Mouse (Mus musculus) lung, postnatal 25 days (tissue): ENCODE measurements around the gene Il12rb1.

Experiments used
- DNase-seq: peaks from one replicate; pipeline ENCODE4 v3.0.0; 2022; ENCODE audit warnings: low spot score

The Il12rb1 gene

DNA sequence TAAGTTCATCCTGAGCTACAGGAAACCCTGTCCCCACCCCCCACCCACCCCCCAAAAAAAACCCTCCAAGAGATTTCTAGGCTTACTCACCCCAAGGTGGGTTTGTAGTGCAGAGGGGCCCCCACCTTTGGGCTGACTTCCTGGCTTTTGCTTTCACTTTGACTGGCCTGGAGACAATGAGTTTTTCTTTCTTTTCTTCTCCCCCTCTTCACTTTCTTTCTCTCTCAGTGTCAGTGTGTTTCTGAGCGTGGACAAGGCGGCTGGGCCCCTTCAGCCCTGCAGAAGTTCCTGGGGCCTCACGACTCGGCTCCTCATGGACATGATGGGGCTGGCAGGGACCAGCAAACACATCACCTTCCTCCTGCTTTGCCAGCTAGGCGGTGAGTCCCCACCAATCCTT lies at the start of gene Il12rb1:
Gene Il12rb1, plus strand, starts transcription at position 211 of the 400 bp plus-strand sequence.
- no peak for DNase-seq

DNA sequence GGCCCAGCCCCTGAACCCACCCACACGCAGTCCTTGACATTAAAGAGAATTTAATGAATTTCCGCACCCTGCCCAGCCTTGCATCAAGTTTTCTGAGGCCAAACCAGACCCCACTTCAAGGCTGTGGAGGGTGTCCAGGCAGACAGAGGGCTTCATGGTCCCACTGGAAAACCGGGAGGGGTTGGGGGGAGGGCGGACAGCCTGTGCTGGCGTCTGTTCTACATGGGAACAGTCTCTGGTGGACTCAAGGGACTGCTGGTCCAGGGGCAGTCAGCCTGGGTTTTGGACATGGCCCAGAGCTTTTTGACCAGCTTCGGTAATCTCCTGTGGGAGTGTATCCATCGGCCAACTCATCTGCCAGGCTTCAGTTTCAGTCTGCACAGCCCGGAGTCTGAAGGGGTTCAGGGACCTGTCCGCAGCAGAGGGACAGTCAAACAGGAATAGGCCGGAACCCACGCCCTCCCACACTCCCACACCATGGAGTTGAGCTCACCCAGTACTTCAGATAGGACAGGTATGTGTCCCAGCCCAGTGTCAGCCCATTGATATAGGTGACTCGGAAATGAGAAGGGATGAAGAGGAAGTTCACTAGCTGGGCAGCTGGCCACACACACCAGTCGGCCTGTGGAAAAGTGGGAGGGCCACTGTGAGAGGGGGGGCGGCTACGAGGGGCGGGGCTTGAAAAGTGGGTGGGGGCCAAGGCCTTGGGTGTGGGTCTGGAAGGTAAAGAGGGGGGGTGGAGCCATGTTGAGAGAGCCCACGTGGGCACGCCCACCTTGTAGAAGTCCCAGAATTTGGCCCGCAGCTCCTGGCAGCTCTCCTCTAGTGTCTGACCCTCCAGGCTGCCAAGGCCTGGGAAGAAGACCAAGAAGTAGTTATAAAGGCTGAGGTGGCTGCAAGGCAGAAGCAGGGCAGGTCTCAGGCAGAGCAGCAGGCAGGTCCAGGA lies 49.4 kb upstream of the Il12rb1 start:
- DNase-seq, result peak; percentile 75

DNA sequence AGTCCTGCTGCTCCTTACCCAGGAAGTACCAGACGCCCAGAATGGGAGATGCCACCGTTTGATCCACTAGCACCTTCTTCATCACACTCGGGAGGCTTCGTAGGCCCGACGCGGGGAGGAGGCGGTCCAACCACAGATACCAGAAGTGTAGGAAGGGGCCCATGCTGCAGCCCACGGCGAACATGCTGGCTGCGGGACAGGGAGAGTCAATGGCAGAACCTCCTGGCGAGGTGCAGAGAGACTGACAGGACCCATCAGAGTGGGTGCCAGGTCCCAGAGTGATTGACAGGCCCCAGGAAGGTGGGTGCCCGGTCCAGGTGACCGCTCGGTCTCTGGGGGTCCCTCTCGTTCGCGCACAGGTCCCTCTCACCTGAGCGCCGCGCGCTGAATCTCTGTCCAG lies 47.9 kb upstream of the Il12rb1 start:
- no peak for DNase-seq

DNA sequence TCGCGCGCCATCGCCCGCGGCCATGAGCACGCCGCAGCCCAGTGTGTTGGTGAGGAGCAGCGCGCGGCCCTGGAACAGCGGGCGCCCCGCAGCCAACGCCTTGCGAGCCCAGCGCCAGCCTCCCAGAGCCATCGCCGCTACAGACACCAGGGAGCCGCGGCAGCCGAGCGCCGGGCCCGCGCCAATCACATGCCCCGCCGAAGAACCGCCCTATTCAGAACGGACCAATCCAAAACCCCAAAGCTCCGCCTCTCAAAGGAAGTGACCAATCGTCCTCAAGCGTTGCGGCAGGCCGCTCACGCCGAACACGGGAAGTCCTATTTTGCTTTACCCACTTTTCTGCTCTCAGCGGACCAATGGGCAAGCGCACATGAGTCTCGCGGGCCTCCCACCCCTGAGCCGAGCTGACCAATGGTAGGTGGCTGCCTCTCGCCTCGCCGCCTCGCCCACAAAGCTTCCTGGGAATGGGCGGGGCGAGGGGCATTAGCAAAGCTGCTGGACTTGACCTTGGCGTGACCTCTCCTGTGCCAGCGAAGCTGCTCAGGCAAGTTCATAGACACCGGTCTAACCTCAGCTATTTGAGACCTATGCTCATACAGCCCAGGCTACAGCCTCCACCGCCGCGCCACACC lies 47.4 kb upstream of the Il12rb1 start, which contains the start of gene Mpv17l2:
Gene Mpv17l2, minus strand, starts transcription at position 172 of the 632 bp plus-strand sequence.
- peak; percentile 99 for DNase-seq

DNA sequence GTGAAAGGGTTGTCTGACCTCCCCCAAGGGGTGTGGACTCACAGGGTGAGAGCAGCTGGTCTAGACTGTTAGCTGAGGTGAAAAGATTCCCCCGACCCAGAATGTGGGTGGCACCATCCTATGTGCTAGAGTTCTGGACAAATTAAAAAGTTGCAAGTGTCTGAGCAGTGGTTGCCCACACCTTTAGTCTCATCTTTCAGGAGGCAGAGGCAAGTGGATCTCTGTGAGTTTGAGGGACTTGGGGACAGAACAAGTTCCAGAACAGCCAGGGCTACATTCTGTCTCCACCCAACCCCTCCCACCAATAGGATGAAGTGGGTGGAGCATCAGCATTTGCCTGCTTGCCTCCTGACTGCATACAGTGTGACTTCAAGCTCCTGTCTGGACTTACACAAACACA lies 46.1 kb upstream of the Il12rb1 start:
- no peak for DNase-seq

DNA sequence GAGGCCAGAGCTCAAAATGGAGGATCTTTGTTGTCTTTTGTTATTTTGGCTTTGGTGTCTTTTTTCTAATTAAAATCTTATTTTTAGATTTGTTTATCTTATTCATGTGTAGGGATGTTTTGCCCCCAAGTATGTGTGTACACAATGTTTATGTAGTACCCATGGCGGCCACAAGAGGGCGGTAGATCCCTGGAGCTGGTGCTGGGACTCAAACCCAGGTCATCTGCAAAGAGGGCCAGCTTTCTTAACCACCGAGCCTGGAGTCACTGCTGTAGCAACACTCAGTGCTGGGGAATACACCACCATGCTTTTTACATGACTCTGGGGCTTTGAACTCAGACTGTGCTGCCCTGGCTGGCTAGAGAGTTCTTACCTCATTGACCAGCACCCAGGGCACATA lies 44.9 kb upstream of the Il12rb1 start:
- no peak for DNase-seq

DNA sequence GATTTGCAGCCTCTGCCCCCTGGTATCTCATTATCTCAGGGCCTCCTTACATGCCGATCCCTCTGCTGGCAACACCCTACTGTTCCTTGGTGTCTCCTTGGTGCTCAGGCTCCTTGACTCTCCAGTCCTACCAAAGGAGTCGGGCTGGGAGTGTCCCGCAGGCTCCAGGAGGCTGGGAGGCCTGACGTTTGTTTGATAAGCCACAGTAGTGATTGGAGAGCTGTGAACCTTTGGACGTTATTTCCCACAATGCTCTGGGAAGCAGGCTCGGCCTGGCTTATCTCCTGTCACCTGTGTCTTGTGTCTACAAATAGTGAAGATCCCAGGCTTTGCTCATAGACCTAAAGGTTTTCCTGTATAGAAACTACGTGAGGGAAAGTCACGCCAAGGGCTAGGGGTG lies 44.2 kb upstream of the Il12rb1 start:
- no peak for DNase-seq

DNA sequence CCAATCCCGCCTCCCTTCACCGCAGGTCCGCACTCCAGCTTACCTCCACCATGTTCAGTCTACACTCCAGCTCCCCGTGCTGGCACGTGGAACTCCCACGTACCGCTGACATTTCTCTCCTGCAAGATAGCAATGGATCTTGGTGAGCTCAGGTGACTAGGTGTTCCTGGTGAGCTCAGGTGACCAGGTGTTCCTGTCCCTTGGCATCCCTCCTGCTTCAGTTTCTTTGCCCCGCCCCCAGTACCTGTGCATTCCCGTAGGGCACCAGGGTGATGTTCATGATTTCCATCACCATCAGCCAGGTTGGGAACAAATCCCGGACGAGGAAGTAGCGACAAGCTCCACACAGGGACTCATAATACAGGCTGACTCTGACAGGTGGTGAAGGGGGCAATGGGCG lies 43.6 kb upstream of the Il12rb1 start:
- DNase-seq, result no peak

DNA sequence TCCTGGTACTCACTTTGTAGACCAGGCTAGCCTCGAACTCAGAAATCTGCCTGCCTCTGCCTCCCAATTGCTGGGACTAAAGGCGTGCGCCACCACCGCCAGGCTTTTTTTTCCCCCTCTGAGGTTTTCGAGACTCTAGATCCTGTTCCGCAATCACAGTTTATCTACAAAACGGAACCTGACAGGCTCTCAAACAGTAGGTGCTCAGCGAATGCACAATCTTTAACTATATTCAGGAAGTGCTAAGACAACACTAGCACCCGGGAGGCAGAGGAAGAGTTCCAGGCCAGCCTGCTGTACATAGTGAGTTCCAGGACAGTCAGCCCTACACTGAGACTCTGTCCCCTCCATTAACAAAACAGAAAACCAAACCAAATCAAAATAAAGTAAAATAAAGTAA lies 42.9 kb upstream of the Il12rb1 start:
- DNase-seq, result no peak

DNA sequence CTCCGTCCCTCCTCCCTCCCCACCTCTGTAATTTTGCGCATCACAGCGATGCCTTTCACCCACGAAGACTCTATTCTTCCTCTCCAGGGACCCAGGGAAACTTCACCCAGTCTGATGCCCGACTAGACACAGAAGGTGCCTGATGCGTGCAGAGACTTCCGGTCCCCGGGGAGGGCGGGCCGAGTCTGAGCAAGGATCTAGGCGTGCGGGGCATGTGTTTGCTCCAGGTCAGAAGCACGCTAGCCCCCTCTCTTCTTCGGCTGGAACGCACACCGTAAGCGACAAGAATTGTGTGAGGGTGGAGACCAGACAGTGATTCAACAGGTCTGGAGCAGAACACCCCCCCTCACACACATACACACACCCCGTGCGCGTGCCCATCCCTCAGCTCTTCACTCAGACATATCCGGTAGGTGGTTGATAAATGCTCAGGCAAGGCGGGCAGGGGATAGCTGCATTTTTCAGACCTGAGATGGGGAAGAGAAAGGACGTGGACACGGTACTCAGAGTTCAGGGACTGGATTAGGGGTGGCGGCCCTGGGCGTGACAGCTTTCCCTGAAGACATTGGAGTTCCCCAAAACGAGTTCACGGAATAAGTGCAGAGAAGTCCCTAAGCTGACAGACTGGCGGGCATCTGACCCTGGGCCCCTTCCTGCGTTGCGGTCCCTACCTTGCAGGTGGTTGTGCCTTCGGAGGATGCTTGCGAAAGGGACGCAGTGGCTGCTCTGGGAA lies 42.2 kb upstream of the Il12rb1 start:
- DNase-seq, result peak; percentile 67

DNA sequence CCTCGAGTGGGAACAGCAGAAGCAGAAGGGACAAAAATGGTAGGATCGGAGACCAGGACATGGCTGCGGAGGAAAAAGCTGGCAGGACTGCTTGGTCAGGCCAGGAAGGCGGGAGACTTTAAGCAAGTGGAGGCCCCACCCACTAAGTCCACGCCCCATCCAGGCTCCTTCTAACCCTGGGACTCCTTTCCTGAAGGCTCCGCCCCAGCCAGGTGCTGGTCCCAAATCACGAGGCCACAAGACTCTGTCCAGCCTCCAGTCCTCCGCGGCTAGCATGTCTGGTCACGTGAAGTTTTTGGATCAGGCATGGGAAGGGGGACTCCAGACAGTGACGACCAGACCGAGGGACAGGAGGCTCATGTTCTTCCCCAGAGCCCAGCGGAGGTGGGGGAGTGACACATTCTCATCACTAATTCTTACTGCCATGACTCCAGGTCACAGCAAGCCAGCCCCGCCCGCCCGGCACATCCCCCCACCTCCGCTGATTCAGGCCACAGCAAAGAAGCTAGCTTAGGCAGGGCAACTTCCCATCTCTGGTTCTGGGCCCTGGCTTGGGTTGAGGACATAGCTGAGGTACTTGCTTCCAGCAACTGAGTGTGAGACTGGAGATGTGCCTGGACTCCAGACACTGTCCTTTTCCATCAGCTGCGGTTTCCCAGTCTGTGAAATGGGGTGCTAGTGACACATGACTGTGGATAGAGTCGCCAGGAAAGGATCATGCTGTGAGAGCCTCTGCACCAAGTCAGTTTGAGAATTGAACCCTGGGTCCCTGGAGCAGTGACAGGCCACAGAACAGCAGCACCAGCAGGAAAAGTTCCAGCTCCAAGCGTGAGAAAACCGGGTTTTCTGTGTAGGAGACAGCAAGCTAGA lies 41.4 kb upstream of the Il12rb1 start:
- peak; percentile 91 for DNase-seq

DNA sequence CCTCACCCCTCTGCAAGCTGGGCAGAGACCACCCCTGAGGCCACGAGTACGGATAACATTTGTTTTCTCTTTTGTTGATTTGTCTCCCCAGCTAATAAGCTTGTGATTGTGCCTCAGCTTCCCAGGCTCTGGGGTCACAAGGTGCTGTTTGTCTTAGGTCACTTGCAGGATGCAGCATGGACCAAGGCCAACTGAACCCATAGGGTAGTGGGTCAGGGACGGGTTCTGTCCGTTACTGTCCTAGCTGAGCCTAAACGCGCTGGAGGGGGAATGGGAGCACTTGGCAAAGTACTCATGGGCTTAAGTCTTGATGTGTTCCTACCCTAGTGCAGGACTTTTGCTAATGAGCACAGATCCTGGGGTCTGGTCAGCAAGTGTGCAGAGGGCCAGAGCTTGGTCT lies 40.7 kb upstream of the Il12rb1 start:
- DNase-seq, result no peak

DNA sequence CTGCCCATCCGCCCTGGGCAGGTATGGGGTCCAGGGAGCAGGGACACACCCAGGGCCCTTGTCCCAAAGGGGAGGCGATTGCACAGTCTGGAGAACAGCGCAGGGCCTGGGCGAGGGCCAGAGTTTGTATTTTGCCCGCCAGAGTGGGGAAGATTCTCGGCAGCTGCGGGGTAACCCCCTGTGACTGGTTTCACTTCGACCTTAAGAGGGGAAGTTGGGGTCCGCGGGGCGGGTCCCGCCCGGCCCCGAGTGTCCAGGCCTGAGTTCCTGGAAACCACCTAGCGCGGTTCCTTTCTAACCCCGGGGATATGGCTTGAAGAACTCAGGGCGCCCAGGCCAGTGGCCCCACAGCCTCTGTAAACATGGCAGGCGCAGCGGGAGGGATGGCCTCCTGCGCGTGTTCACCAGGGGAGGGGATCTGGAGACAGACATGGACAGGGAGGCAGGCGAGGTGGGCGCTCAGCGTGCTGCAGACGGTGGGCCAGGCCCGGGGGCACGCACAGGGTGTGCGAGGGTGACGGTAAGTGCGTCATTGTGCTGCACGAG lies 39.9 kb upstream of the Il12rb1 start:
- DNase-seq, result no peak

DNA sequence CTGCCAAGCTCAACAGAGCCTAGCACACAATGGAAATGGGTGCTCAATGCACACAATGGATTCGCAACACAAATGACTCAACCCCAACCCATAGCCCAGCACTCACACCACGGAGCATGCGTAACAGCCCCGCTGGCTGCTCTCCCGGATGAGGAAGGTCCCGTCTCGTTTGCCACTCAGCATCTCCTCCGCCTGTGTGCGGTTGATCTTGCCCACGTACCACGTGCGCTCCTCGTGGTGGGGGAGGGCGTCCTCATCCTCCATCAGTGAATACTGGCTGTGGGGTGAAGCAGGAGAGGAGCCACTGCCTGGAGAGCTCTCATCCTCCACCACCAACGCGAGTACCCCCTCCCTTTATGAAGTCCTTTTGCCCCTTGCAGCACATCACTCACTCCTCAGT lies 39.3 kb upstream of the Il12rb1 start:
- DNase-seq, result no peak

DNA sequence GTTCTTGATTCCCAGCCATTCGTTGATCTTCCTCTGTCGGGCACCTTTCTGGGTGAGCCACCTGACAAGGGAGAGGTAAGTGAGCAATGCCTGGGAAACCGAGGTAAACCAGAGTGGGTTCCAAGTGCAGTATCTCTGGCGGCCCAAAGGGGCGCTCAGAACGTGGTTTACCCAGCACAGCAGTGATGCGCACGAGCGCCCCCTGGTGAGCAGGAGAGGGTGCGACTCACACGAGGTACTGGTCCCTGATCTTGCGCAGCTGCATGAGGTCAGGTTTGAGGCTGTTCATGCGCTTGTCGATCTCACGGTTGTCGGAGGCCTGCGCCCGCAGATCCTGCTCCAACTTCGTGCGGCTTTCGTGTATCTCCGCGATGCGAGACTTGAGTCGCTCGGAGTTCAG lies 38.9 kb upstream of the Il12rb1 start:
- DNase-seq, result peak; percentile 96

DNA sequence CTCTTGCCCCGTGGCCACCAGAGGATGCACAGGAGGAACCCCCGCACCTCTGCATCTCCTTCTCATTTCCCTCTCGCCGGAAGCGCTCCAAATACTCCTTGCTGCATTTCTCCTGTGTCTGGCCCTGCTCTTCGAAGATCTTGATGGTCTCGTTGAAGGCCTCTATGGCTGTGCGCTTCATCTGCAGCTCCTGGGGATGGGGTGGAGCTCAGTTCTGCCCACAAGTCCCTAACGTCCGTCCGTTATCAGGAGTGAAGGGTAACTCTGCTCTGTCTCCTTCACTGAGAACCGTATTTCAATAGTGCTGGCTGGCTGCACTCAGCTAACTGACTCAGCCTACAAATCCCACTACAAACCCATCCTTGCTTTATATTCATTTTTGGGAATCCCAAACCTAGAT lies 38.4 kb upstream of the Il12rb1 start:
- DNase-seq, result no peak

DNA sequence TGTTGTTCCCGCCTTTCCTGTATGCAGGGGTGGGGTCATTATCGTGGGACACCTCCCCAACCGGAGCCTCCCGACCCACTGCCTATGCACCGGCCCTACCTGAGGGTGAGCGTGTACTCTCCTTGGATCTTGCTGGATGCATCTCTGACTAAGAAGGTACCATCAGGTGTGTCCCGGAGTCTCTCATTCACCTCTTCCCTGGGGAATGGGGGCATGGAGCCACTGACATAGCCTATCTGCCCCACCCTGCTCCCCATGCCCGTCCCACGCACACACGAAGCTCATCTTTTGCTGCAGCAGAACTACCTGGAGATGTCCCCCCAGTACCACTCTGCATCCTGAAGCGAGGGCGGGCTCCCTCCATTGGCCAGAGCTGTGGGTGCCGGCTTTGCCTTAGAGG lies 37.5 kb upstream of the Il12rb1 start:
- DNase-seq, result no peak

DNA sequence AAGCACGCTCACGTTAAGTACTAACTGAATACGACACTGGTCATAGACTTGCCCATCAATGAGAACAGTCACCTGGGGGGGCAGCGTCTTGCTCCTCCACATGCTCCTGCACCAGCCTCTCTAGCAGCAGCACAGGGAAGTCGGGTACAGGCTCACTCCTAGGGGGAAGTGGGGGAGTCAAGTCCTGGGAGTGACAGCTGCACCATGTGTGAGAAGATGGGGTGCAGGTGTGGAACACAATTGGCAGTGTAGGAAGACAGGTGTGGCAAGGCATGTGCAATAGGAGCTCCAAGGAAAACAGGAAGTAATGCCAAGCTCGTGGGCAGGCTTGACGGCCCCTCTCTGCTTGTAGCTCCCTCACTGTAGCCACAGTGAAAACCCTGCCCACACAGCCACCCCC lies 37.0 kb upstream of the Il12rb1 start:
- DNase-seq, result no peak

DNA sequence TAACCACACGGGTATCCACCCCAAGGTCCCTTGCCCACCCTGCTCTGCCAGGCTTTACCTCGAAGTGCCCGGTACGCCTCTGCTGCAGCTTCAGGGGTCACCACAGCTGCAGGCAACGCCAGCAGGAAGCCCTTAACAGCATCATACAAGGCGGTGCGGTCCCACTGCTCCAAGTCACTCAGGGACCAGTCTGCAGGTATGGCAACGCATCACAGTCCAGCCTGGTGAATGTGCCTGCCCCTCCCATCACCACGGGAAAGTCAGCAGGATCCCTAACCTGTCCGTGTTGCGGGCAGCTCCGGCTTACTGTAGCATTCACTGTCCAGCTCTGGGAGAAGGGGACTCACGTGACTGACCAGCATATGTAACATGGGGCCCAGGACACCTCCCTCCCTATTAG lies 36.2 kb upstream of the Il12rb1 start:
- no peak for DNase-seq

DNA sequence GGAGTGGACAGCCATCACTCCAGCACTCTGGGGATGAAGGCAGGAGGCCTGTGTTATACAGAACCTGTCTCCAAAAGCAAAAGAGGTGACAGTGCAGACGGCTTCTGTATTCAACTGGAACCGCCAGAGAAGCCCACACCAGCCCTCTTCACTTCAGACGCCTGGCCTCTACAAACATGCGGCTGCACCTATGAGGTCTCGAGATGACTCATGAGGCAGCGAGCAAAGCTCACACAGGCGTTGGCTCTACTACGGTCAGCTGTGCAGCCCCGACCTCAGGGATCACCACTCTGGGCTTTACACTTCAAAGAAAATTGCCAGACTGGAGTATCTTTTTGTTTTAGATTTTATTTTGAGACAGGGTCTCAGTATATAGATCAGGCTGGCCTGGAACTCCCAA lies 35.4 kb upstream of the Il12rb1 start:
- DNase-seq, result no peak

DNA sequence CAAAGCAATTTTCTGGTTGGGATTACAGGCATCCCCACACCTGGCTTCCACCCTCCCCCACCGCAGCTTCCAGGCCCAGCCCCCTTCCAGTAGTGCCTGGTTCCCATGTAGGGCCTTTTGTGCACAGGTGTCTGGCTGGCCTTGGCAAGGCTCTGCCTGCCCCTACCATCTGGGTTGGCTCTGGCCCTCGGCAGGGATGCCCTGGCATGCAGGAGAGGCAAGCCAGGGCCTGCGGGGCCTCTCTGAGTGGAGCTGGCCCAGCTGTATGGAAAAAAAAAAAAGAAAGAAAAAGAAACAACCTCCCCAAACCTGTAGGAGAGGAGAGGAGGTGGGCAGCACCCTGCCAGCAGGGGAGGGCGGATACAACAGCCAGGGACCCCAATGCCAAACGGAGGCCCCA lies 34.8 kb upstream of the Il12rb1 start:
- no peak for DNase-seq

DNA sequence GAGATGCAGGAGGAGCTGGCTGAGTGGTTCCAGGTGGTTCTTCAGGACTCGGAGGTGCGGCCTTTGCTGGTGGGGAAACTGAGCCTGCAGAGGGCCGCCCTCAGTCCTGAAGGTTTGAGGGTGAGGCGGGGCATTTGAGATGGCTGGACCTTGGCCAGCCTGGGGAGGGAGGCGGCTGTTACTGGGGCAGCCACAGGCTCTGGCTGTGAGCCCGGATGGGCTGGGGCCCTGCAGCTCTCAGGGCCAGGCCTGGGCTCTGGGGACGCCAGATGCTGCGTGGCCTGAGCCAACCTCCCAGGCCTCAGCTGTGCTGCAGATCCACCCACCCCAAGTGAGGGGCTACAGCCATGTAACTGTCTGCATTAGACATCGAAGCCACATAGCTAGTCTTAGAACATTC lies 34.4 kb upstream of the Il12rb1 start:
- peak; percentile 76 for DNase-seq
